Mouse (Mus musculus): ENCODE results near the gene Bex3.
"Not testable (repeated sequence)": the region's sequence is repeated elsewhere in the genome, so short reads cannot be mapped to it uniquely, and the experiment has no call there.

Gene Bex3

DNA sequence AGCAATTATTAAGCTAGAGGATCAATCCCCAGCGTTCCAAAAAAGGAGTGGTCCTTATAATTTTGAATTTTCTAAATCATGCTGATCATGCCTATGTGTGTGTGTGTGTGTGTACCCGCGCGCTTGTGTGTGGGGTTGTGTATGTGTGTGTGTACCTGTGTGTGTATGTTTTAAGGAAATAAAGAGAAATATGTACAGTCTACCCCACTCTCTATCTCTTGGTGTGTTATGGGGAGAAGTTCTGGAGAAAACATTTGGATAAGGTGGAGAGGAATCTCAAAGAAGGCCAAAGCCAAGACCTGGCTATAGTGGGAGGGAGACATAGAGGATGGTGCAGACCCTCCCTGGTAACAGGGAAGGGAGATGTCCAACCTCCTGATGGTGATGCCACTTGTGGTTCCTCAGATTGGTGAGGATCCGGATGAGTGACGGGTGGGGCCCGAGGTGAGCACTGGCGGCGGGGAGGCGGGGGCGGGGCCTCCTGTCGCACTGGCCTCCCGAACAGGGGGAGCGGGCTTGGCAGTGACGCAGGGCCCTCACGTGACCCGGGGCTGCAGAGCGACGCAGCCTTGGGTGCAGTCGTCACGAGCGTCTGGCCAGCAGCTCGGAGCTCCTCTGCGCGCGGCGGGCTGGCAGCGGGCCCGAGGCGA is at the start of gene Bex3:
Gene Bex3, plus strand, starts transcription at position 511 of the 650 bp plus-strand sequence.
- not testable (repeated sequence) for DNase-seq (ENCODE audit: low spot score)

DNA sequence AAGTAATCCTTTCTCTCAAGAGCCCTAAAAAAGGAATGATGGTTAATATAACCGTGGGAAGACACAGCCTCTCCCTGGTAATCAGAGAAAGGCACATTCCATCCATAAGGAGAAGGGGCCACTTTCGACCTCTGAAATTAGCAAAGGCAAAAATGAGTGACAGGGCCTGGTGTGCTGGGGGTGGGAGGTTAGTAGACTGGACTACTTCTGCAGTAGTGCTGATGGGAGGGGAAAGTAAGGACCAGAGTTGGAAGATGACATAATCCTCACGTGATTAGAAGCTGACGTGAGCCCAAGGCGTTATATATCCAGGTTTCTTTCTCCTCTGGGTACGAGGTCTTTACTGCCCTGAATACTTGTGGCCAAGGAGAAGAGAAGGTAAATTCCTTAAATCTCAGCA is 46.3 kb upstream of the Bex3 start:
- DNase-seq (ENCODE audit: low spot score), result no peak

- DNase-seq (ENCODE audit: low spot score), result no peak
Observed at GRCm38 (mm10) chrX:136227768-136228167, 42.3 kb upstream of the Bex3 start.

GRCm38 (mm10) chrX:136238118-136238517 is 31.9 kb upstream of the Bex3 start:
- DNase-seq (ENCODE audit: low spot score), result no peak

- no peak for DNase-seq (ENCODE audit: low spot score)
Observed at GRCm38 (mm10) chrX:136243181-136243580, 26.9 kb upstream of the Bex3 start.

DNA sequence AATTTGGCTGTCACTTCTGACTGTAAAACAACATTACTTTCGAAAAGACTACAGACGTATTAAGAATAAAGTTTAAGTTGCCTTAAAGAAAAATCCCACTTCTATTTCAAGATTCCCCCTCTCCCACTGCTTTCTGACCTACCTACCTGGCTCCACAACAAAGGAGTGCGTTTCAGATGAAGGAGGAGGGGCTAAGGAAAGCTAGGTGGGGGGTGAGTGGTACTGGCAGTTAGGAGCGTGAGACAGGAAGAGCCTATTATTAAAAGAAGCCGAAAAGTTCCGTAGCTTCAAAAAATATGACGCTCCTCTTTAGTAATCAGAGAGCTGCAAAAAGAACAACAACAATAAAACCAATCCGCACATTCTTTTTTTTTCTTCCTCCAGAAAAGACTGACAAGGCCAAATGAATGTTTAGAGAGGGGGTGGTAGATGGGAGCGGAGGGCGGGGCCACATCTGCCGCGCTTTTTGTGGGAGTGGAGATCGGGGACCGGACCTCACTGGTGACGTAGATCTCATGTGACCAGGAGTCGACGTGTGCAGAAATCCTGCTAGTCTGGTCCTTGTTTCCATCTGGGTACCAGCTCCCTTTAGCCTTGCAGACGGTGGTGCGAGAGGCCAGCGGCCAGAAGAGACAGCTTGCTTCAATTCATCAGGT is 25.4 kb upstream of the Bex3 start, which contains the start of gene Tceal9:
Gene Tceal9, plus strand, starts transcription at position 506 of the 656 bp plus-strand sequence.
- DNase-seq (ENCODE audit: low spot score), result peak; percentile 30

- DNase-seq (ENCODE audit: low spot score), result no peak
Observed at GRCm38 (mm10) chrX:136245521-136246071, 24.5 kb upstream of the Bex3 start.

DNA sequence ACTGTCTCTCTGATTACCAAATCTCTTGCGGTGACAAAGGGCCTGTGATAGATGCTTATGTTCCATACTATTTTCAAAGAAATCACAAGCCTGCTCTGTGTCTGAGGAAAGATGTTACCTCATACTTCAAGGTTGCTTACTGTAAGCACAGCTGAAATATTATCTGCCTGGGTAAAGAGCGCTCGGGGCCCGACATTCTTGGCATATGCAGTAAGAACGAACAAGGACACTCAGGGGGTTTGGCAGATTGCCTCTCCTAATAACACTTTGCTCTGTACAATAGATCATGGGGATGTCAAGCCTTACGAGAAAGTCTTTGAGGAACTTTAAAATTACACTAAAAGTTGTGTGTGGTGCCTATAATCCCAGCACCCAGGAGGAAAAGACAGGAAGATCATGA is 21.2 kb upstream of the Bex3 start:
- DNase-seq (ENCODE audit: low spot score), result no peak

DNA sequence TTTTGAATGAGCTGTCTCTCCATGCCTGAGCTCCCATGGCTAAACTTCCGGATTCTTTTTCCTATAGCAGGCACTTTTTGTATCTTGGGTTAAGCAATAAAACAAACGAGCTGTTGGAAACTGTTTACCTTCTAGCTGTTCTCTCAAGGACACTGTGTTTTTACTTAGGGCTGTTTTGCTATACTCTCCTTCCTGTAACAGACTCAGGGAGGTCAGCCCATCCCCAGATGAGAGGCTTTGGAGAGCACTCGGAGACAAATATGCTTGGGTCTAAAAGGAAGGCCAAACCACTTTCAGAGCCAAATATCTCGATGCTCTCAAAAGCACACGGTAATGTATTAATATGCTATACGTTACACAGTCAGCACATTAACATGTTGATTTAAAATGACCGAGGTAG is 20.4 kb upstream of the Bex3 start:
- DNase-seq (ENCODE audit: low spot score), result no peak

GRCm38 (mm10) chrX:136252023-136252729 is 17.9 kb upstream of the Bex3 start:
- no peak for DNase-seq (ENCODE audit: low spot score)

DNA sequence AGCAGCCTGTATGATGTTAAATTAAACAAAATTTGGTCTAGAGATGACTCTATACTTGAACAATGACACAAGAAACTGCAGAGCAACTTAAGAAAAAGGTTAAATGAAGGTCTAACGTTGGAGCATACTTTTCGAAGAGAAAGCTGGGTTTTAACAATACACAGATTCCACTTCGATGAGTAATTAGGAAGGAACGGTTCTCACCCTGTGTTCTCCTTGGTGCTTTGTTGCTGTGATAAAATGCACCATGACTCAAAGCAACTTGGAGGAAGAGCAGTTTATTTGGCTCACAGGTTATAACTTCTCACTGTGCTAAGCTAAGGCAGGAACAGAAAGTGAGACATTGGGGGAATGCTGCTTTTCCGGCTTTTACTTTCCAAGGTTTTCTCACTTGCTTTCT is 2.3 kb upstream of the Bex3 start:
- DNase-seq (ENCODE audit: low spot score), result no peak

GRCm38 (mm10) chrX:136268173-136268572 is 1.9 kb upstream of the Bex3 start:
- no peak for DNase-seq (ENCODE audit: low spot score)

DNA sequence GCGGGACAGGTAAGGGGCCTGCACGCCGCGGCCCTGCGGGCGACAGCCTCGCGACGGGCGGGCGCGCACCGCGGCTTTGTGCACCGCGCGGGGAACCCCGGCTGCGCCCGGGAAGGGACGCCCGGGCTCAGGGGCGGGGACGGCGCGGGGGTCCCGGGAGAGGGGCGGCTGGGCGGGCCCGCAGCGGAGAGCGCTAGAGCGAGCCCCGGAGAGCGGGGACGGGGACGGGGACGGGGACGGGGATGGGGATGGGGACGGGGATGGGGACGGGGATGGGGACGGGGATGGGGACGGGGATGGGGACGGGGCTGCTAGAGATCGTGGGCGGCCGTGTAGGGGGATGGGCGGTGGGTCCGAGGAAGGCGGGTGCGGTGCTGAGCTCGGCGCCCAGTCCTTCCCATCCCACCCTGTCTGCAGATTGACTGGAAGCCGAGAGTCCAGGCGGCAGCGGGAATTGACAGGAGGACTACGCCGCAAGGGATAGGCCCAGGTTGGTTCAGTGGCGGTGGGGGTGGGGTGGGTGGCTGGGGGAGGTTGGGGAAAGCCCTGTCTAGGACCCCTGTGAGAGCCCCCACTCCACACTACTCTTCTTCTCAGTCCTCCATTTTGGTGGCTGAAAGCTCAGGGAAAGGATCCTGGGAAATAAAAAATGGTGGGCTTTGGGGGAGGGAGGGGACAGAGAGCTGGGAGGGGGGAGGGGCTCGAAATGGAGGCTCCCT is 499 bp downstream of the Bex3 start:
- not testable (repeated sequence) for DNase-seq (ENCODE audit: low spot score)

- DNase-seq (ENCODE audit: low spot score), result no peak
Observed at GRCm38 (mm10) chrX:136274542-136274941, 4.5 kb downstream of the Bex3 start.

DNA sequence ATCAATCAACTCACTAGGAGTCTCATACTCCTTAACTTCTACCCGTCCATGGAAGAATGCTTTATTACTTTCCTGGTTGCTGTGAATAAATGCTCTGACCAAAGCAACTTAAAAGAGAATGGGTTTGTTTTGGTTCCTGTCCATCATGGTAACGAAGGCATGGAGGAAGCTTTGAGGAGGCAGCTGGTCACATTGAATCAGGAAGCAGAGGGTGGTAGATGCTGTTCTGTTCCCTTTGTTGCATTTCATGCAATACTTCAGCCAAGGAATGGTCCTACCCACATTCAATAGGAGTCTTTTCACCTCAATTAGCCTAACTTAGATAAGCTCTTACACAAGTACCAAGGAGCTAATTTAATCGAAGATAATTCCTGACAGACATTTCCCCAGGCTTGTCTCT is 5.3 kb downstream of the Bex3 start:
- DNase-seq (ENCODE audit: low spot score), result no peak

DNA sequence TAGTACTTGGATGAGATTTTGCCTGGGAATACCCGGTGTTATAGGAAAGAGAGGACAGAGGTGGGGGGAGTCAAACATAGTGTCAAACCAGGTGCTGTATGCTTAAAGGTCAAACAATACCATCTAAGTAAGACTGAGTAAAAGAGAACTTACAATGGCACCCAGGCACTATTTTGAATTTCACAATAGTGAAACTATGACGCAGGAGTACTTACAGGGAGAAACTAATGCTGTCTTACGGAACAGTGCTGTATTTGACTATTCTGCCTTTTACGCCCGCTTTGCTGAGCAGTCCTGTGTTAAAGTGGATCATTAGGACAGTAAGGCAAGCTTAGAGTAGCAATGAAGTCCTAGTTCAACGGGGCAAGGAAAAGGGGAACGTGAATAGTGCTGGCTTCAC is 7.5 kb downstream of the Bex3 start:
- no peak for DNase-seq (ENCODE audit: low spot score)

GRCm38 (mm10) chrX:136278401-136278800 is 8.3 kb downstream of the Bex3 start:
- DNase-seq (ENCODE audit: low spot score), result no peak

GRCm38 (mm10) chrX:136279410-136279809 is 9.4 kb downstream of the Bex3 start:
- no peak for DNase-seq (ENCODE audit: low spot score)

- no peak for DNase-seq (ENCODE audit: low spot score)
Observed at GRCm38 (mm10) chrX:136290817-136291281, 20.8 kb downstream of the Bex3 start.

- DNase-seq (ENCODE audit: low spot score), result no peak
Observed at GRCm38 (mm10) chrX:136304295-136304694, 34.2 kb downstream of the Bex3 start.

DNA sequence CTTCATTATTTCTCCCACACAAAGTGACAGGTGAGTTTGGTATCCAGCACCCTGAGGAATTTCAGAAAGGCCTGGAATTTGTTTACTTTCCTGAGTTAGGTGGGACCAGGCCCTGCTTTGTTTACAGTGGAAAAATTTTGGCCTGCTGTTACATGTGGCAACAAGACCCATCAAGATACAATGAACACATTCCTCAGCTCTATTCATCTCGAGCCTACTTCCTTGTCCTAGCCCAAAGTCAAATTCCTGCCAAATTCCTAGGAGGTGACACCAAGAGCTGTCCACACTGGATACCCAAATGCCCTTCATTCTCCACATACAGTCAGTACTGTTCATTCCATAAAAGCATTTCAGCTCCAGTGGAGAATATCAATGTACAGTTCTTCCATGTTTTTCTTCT is 36.1 kb downstream of the Bex3 start:
- no peak for DNase-seq (ENCODE audit: low spot score)

GRCm38 (mm10) chrX:136313303-136313702 is 43.2 kb downstream of the Bex3 start:
- no peak for DNase-seq (ENCODE audit: low spot score)

Data from ovary, postnatal 10 days (tissue).